Mouse (Mus musculus) layer of hippocampus, postnatal 10 days (tissue): Measurements from ENCODE around the gene Zbtb37. TPM values are rescaled to one million over a fixed set of nuclear protein-coding genes. Genes with fewer than 3 reads are reported as not detected.
"Not testable (repeated sequence)": the region's sequence is repeated elsewhere in the genome, so short reads cannot be mapped to it uniquely, and the experiment has no call there.

Experiments
- DNase-seq, 2 experiments: peaks; one replicate each; pipeline ENCODE4 v3.0.0; 2021; ENCODE audit warnings: low spot score in 2 of 2
- total RNA-seq, 2 experiments: library from RNA; stranded (reverse); gene quantifications; 2 replicates each; pipeline ENCODE4 v1.2.3; 2021

Gene Zbtb37
- total RNA-seq, 2 experiments from 2014 or later, result 19.8 to 20.0 TPM

DNA sequence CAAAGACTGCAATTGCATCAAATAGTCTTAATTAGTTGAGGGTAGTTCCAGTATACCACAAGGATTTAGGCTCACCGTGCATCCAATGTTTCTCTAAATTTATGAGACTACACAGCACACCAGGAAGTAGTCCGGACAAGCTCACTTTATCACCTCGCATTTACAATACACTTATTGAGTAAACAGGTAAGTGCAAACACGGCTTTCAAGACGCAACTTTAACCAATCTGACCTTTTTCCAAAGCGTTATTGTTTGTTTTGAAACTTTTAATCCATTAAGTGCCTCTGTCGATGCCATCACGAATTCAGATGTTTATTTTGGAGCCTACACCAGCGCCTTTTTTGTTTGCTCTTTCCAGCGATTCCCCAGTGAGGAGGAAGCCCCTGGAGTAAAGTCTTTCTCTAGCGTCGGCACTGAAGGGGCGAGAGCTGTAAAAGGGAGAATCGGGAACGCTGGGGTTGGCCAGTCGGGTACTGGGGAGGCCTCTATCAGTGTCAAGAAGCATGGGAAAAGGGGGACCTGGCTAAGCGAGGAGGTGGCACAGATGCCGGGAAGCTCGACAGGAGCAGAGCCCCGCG lies 704 bp downstream of the Zbtb37 start:
- DNase-seq, result no peak

DNA sequence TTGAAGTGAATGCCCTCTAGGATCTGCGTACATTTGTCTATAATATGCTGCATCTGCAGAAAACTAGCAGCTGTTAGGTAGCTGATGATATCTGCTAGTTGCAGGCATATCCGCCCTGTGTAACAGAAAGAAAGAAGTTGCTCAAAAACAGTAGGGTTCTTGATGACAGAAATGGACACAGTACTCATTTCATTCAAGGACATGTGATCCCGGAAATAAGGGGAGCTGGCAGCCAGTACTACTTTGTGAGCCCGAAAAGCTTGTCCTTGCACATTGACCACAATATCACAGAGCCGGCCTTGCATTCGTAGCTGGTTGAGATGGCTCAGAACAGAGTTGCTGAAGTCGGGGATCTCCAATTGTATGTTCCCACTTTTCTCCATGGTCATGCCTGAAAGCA lies 2.3 kb downstream of the Zbtb37 start:
- DNase-seq, result no peak

DNA sequence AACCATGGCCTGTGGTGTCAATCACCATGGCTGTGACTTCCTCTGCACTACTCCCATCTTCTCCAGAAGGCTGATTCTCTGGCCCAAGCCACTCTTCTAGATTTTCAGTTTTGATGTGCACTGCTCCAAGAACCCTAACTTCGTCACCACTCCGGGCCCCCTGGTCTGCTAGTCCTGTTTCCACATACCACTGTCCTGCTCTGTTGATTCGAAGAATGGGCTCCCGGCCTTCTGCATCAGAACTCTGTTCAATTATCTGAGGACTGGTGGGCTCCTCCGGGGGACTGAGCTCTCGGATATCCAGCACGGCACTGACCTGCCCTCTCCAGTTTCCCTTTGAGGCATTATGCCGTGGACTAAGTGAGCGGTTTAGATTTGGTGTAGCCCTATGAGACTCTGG lies 2.8 kb downstream of the Zbtb37 start:
- DNase-seq, result no peak

DNA sequence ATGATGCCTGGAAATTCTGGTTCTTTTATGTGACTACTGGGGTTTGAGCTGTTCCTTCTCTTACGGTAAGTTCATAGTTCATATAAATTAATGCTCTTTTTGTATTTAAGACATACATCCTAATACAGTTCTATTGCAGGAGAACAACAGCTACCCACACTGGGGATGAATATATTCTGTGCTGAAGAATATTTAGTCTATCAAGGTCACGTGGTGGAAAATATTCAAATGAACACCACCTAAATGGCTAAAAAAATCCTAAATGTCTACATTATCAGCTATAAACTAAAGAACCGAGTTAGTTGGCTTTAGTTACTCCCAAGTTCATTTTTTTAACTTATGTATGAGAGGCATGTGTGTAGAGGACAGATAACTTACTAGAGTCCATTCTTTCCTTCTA lies 4.6 kb downstream of the Zbtb37 start:
- DNase-seq, result no peak

DNA sequence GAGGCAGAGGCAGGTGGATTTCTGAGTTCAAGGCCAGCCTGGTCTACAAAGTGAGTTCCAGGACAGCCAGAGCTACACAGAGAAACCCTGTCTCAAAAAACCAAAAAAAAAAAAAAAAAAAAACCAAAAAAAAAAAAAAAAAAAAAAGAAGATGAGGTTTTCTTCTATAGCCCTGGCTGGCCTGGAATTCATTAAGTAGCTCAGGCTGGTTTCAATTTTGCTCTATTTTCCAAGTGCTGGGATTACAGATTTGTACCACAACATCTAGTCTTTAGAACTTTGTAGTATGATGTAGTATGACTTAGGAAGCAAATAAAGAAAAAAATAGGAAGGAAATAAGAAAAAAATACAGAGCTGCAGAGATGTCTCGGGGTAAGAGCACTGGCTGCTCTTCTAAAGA lies 6.2 kb downstream of the Zbtb37 start:
- DNase-seq, result not testable (repeated sequence)

DNA sequence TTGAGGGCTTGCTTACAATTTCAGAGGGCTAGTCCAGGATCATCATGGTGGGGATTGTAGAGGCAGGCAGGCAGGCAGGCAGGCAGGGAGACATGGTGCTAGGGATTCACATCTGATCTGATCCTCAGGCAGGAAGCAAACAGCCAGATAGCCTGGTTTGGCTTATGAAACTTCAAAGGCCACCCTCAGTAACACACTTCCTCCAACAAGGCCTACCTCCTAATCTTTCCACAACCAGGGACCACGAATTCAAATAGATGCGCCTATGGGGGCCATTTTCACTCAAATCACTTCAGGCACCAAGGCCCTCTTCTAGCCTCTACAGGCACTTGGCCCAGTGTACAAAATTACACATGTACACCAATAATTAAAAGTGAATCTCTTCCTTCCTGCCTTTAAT lies 7.5 kb downstream of the Zbtb37 start:
- DNase-seq, result no peak

DNA sequence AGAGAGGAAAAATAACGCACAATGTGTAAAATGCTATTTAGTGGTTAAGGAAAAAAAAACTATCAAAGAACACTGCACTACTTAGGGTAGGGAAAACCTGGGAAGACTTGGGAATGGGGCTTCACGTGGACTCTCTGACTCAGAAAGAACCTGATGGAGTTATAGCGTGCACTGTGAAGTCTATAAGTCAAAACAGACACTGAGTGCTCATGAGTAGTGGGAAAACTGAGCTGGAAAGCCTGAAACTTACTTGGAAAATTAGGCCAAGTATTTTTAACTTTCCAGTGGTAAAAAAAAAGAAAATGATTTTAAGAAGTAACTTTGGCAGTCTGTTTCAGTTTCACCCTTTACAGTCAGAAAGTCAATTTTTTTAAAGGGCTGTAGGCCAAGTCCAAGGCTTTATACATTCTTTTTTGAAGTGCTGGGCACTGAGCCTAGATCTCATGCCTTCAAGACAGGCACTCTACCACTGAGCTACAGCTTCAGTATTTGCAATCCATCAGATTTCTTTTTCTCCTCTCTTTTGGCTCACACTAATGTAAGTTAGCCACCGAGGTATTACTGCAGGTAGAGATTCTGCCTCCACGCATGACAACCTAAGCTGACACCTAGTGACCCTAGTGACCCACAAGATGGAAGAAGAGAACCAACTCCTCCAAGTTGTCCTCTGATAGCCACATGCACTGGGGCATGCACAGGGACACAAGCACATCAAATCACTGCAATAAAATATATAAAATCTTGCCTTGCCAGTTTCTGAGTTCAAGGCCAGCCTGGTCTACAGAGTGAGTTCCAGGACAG lies 9.0 kb downstream of the Zbtb37 start:
- DNase-seq, result no peak

DNA sequence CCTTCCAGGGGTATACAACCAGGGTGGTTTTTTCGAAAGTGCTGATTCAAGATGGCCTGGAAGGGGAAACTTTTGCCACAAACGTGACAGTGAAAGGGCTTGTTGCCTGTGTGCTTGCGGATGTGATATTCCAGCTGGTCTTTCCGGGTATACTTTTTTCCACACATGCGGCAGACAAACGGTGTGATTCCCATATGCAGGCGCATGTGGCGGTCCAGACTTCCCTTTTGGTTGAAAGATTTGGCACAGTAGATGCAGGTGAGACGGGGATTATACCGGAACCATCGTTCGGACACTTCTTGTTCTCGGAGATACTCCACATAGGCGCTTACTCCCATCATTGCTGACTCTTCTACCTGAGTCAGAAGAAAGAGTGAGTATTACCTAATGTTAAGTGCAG lies 14.6 kb downstream of the Zbtb37 start:
- DNase-seq, result no peak

DNA sequence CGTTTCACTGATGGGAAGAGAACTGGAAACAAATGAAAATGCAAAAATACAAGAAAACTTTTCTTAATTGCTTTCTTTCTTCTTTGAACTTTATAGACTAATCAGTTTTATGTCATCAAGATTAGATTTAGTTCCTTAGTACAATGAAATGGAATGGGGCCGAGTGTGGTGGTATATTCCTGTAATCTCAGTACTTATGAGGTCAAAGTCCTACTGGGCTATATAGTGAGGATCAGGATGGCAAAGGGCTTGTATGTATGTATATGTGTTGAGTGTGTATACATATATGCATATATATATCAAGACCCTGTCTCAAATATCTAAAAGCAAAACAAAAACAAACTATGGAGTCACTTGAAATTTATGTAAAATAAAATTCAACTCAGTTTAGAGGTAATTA lies 18.3 kb downstream of the Zbtb37 start:
- no peak for DNase-seq

DNA sequence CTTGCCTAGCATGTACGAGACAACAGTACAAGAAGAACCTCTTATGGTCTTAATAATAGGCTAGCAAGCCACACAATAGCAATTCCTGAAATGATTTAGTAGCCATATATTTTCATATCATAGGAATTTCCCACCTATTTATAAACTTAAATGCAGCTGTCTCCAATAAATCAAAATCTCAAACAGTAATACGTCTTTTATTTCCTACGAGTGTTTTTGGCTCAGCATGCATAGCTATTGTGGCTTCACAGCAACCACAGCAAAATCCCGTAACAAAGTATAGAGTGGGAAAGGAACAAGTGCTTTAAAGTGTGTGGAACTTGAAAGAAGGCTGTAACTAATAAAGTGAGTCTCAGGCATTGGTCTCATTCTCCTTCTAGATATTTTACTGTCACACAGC lies 24.2 kb downstream of the Zbtb37 start:
- no peak for DNase-seq

DNA sequence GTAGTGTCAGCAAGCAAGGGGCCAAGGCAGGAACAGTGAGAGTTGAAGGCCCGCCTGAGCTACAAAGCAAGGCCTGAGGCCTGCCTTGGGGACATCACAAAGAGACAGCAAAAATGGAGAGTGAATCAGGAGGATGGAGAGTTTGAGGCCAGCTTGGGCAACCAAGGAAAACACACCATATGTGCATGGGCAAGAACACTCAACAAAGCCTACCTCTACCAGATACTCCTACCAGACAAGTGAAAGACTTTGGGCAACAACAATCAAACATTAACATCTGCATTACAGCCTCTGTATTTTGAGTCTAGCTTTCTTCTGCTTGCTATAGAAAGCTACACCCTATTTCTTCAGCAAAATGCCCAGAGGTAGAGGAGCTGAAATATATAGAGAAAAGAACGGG lies 26.6 kb downstream of the Zbtb37 start:
- no peak for DNase-seq

DNA sequence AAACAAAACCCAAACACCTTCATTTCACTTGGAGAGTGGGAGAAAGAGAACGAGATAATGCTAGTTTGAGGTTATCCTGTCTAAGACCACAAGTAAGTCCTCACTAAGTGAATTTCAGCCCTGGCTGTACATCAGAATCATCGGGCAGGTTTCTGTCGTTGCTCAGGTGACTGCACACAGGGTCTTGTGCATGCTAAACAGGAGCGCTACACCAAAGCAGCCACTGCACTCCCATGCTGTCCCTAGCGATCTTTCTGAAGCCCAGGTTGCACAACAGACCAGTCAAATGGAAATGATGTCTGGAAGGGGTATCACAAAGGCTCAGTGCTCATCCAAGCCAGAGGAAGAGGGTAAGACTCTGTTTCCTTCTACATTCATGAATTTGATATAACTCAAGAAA lies 28.2 kb downstream of the Zbtb37 start:
- no peak for DNase-seq

DNA sequence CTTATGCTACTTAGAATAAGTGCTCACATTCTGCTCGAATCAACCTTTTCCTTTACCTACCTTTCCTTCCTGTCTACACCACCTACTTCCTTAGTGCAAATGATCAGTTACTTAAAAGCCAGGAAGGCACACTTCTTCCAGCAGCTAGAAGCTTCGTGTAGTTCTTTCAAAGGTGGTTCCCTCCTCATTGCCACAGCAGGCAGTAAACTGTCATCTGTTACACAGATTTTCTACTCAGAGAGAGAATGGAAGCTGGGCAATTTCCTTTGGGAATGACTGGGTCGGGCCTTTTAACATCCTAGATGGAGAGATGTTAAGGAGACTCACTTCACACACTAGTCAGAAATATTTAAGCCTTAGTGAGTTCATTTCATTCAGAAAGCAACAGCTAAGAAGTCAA lies 29.1 kb downstream of the Zbtb37 start:
- no peak for DNase-seq

DNA sequence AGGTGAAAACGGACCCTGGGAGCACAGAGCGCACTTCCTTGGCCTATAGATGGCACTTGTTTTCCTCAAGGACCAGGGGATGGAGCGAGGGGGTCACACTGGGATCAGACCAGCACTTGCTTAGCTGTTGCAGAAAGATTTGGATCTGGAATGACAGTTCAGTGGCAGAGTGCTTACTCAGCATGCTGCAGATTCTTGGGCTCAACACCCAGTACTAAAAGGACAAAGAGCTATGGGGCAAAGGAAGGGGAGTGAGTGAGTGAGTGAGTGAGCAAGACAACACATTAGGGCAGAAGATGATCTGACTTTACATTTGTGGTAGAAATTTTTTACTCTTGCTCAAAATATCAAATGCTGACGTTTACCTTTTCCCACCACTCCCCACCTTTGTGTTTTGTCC lies 29.7 kb downstream of the Zbtb37 start:
- no peak for DNase-seq

DNA sequence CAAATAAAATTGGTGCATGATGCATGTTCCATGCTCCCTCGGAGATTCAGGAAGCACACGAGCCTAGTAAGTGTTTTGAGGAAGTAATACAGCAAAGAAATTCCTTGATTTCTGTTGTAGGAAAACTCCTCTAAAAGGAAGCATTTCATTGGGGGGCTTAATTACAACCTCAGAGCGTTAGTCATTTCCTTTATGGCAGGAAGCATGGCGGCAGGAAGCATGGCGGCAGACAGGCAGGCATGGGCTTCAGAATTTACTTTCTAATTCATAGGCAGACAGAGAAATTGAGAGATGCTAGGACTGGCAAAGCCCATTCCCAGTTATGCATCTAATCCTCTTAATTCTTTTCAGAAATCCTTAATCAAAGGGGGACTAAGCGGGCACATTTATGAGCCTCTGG lies 40.8 kb downstream of the Zbtb37 start:
- no peak for DNase-seq

DNA sequence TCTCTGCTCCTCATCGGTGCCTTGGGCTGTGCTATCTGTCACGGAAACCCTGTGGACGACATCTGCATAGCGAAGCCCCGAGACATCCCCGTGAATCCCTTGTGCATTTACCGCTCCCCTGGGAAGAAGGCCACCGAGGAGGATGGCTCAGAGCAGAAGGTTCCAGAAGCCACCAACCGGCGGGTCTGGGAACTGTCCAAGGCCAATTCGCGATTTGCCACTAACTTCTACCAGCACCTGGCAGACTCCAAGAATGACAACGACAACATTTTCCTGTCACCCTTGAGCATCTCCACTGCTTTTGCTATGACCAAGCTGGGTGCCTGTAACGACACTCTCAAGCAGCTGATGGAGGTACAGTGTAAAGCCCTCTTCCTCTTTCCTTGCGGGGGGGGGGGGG lies 45.3 kb downstream of the Zbtb37 start:
- DNase-seq, result no peak

DNA sequence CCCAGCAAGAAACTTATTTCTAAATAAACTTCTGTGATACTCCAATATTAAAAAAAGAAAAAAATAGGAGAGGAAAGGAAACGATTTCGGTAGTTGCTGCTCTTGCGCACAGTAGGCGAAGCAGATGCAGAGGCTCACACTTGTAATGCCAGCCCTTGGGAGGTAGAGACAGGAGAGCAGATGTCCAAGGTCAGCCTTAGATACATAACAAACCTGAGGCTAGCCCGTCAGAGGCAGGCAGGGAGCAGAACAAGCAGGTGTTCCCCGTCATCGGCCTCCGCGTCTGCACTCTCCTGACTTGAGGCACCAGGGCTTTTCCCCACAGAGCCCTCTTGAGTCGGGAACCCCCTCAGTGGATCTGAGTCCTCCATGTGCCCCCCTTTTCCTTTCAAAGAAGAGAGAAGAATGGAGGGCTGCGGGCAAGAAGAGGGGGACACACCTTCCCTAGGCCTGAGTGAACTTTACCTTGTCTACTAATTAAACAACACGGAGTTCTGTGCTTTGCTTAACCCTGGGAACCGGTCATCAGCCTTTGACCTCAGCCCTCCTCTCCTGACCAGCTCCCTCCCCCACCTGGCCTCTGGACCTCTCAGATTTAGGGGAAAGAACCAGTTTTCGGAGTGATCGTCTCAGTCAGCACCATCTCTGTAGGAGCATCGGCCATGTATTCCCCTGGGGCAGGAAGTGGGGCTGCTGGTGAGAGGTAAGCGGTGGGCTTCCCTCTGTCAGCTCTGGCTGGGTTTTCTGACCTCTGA lies 47.6 kb downstream of the Zbtb37 start:
- no peak for DNase-seq

DNA sequence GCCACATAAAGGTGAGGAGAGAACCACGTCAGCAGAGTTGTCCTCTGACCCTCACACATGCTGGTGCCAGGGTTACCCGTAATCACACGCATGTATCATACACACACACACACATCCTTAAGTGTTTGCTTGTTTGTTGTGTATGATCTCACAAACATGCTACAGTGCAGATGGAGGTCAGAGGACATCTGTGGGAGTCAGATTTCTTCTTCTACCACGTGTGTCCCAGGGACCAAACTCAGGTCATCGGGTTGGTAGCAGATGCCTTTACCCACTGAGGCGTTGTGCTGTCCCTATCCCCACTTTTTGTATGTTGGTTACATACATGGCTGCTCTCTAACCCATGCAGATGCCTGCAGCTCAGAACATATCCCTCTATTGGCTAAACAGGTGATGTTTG lies 49.2 kb downstream of the Zbtb37 start:
- no peak for DNase-seq

DNA sequence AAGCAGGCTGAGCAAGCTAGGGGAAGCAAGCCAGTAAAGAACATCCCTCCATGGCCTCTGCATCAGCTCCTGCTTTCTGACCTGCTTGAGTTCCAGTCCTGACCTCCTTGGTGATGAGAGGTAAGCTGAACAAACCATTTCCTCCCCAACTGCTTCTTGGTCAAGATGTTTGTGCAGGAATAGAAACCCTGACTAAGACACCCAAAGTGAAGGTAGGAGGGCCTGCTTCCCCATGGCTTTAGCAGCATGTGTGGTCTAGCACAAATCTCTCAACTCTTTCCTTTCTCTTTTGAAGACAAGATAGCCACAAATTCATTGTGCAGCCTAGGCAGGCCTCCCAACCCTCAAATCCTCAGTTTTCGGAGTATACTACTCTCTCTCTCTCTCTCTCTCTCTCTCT lies 49.9 kb downstream of the Zbtb37 start:
- DNase-seq, result not testable (repeated sequence)

DNA sequence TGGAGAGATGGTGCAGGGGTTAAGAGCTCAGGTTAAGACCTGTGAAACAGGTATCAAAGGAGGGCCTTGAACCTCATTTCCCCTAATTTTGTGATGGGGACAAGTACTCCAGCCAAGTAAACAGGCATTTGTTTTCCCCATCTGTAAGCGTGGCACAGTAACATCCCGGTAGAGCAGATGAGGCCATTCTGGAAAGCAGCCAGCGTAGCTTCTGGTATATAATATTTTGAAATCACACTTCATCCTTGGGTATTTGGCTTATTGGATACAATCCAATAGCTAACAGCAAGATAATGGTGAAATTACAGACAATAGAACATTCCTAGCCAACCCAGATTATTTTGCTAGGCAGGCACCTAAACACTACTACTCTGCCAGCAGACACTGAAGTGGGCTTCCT lies 51.8 kb downstream of the Zbtb37 start:
- DNase-seq, result no peak

DNA sequence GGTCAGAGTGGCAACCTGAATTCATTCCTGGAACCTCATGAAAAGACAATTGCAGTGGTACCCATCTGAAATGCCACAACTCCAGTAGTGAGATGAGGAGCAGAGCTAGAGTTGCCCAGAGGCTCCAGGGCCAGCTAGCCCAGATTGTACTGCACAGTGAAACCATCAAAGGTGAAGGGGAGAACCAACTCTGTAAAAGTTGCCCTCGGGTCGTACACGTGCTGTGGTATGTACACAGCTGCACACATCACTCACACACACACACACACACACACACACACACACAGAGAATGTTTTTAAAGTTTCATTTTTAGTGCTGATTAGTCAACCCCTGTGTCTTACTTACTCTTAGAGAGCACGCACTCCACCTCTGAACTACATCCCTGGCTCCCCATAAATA lies 53.3 kb downstream of the Zbtb37 start:
- no peak for DNase-seq

DNA sequence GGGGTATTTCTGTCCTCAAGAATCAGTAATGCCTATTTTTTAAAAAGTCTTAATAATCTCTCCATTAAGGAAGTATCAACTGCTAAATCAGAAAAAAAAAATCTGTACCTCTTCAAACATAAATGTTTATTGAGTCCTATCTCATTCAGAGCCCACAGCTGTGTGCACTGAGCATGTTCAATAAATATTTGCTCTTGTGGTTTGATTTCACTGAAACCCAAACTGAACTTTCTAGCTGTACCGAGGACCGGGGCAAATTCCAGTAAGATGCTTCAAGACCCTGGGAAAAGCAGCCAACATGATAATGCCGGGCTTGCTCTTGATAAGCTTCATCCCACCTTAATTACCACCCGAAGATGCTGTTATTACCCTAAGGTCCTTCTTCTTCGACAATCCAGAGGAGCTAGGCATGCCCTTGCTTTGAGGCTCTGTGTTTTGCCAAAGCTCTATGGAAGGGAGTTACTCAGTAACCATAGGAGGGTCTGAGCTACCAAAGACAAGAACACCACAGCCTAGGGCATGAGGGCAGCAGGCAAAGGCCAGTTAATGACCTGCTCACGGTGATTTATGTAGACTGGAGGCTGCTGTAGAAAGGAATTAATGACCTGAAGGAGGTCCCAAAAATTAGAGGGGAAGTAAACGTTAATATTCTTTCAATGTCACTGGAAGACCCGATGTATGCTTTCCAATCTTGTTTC lies 54.0 kb downstream of the Zbtb37 start:
- no peak for DNase-seq
